Mouse (Mus musculus): ENCODE data around the gene Pramel6. TPM values are rescaled to one million over a fixed set of nuclear protein-coding genes. Genes with fewer than 3 reads are reported as not detected.
"Not testable (repeated sequence)": the region's sequence is repeated elsewhere in the genome, so short reads cannot be mapped to it uniquely, and the experiment has no call there.

Gene Pramel6
- total RNA-seq (2014; rRNA removed; ENCODE audit: low replicate concordance) (not detected in 2 replicates), polyA plus RNA-seq (2015; fragmentation: Nextera tagmentation; extraction: Ambion mirVana) (not detected in 2 replicates)

DNA sequence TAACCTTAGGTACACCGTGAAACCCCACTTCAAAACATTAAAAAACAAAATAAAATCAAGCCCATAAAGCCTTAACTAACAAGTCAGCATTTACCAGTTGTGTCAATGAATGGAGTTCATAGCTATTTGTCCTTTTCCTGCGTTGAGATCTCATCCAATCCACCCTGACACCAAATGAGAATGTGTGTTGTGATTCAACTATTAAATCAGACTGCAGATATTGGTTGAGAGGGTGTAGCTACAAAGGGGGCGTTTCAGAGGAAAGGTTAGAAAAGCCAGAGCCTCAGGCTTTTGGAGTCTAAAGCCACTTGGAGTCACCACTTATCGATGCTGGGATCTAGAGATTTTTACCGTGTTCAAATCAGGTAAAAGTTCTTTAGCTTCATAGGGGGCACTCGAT lies at the start of gene Pramel6:
Gene Pramel6, plus strand, starts transcription at position 301 of the 400 bp plus-strand sequence.
- Histone ChIP-seq H3K4me3 (ENCODE audit: low read depth, low read length) (no peak within 1 kb of the TSS), H3K36me3 (replicated peaks; ENCODE audit: control insufficient read depth, insufficient read depth, low read length) (no peaks in the 10 kb centered on the region), H3K9ac (replicated peaks; ENCODE audit: low read depth, low read length) (no peak within 1 kb of the TSS), H3K27me3 (ENCODE audit: control insufficient read depth, insufficient read depth, low read length) (no peaks in the 10 kb centered on the region), H3K4me1 (ENCODE audit: control insufficient read depth, insufficient read depth) (no peaks in the 10 kb centered on the region), H3K4me2 (ENCODE audit: low read depth, low read length) (no peak within 1 kb of the TSS), H3K9me3 (replicated peaks; ENCODE audit: control insufficient read depth, low read length) (no peaks in the 10 kb centered on the region), H3K27ac (ENCODE audit: low read depth) (no peak within 1 kb of the TSS)
- 79% methylated on average over 6 of the region's 6 CpGs for WGBS
- TF ChIP-seq CTCF (IDR thresholded peaks at IDR 0.05; ENCODE audit: low read depth) (no peak), EP300 (IDR thresholded peaks at IDR 0.05; ENCODE audit: low read depth) (no peak)
- ATAC-seq (ENCODE audit: insufficient read depth, low read depth) (no peak), DNase-seq (ENCODE audit: low spot score) (no peak)

DNA sequence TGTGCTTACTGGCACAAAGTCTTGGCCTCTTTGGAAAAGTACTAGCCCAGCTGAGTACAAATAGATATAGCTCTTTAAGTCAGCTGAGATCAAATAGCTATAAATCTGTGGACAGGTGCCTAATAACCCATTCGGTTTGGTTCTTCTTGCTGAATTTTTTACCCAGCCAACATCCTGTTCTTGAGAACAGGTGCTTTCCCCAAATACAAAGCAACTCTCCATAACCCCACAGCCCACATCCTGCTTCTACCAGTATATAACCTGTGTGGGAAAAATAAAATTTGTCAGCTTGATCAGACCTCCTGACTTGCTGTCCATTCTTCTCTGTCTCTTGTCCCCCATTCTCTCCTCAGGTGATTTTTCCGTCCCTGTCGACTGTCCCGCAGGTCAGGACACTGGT lies 44.6 kb upstream of the Pramel6 start:
- TF ChIP-seq EP300 (IDR thresholded peaks at IDR 0.05; ENCODE audit: low read depth) (no peak), CTCF (IDR thresholded peaks at IDR 0.05; ENCODE audit: low read depth) (no peak)
- H3K36me3 ChIP-seq (replicated peaks; ENCODE audit: control insufficient read depth, insufficient read depth, low read length): no peaks in the 10 kb centered on the region
- H3K27me3 ChIP-seq (ENCODE audit: control insufficient read depth, insufficient read depth, low read length): no peaks in the 10 kb centered on the region
- no peak overlapping the region for H3K27ac ChIP-seq (ENCODE audit: low read depth)
- no peak overlapping the region for H3K4me3 ChIP-seq (ENCODE audit: low read depth, low read length)
- DNase-seq (ENCODE audit: low spot score): no peak
- H3K4me2 ChIP-seq (ENCODE audit: low read depth, low read length): no peak overlapping the region
- no peak for ATAC-seq (ENCODE audit: insufficient read depth, low read depth)
- WGBS: 71% methylated on average over 4 of the region's 4 CpGs
- no peaks in the 10 kb centered on the region for H3K4me1 ChIP-seq (ENCODE audit: control insufficient read depth, insufficient read depth)
- H3K9ac ChIP-seq (replicated peaks; ENCODE audit: low read depth, low read length): no peak overlapping the region
- no peaks in the 10 kb centered on the region for H3K9me3 ChIP-seq (replicated peaks; ENCODE audit: control insufficient read depth, low read length)

DNA sequence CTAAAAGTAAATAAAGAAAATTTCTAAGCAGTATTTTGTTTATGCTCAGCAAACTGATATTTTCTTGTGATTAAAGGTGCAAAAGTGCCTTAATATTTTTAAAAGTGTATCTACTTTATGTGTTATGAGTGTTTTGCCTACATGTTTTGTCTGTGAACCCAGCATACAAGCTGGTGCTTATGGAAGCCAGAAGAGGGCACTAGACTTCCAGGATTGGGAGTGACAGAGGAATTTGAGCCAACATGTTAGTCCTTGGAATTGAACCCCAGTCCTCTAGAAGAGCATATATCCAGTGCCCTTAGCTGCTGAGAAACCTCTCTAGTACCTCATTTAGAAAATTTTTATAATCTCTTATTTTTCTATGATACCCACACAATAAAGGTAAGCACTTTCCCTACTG lies 26.2 kb upstream of the Pramel6 start:
- no peaks in the 10 kb centered on the region for H3K4me1 ChIP-seq (ENCODE audit: control insufficient read depth, insufficient read depth)
- H3K9me3 ChIP-seq (replicated peaks; ENCODE audit: control insufficient read depth, low read length): no peaks in the 10 kb centered on the region
- no peak overlapping the region for H3K9ac ChIP-seq (replicated peaks; ENCODE audit: low read depth, low read length)
- no peak for ATAC-seq (ENCODE audit: insufficient read depth, low read depth)
- no peak for TF ChIP-seq CTCF (IDR thresholded peaks at IDR 0.05; ENCODE audit: low read depth)
- no peak for TF ChIP-seq EP300 (IDR thresholded peaks at IDR 0.05; ENCODE audit: low read depth)
- no peak overlapping the region for H3K4me2 ChIP-seq (ENCODE audit: low read depth, low read length)
- no peaks in the 10 kb centered on the region for H3K36me3 ChIP-seq (replicated peaks; ENCODE audit: control insufficient read depth, insufficient read depth, low read length)
- H3K4me3 ChIP-seq (ENCODE audit: low read depth, low read length): no peak overlapping the region
- no peak for DNase-seq (ENCODE audit: low spot score)
- no peaks in the 10 kb centered on the region for H3K27me3 ChIP-seq (ENCODE audit: control insufficient read depth, insufficient read depth, low read length)
- no peak overlapping the region for H3K27ac ChIP-seq (ENCODE audit: low read depth)

DNA sequence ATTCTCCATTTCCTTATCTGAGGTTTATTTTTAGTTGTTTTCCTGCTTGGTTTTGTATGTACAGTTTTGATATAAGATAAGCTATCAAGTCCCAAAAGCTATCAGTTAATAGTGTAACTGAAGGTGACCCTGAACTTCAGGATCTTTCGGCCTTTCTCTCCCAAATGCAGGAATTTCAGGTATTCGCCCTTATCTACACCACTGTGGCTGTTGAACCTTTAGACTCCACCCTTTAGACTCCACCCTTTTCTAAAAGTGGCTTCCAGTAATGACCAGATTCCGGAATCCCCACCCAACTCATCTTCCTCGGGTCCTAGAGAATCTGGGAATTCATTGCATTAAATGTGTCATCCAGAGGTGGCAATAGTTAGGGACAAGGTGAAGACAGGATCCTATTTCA lies 25.2 kb upstream of the Pramel6 start:
- no peaks in the 10 kb centered on the region for H3K4me1 ChIP-seq (ENCODE audit: control insufficient read depth, insufficient read depth)
- TF ChIP-seq EP300 (IDR thresholded peaks at IDR 0.05; ENCODE audit: low read depth) (no peak), CTCF (IDR thresholded peaks at IDR 0.05; ENCODE audit: low read depth) (no peak)
- ATAC-seq (ENCODE audit: insufficient read depth, low read depth): no peak
- DNase-seq (ENCODE audit: low spot score): no peak
- 51% methylated on average over 4 of the region's 4 CpGs for WGBS
- no peaks in the 10 kb centered on the region for H3K27me3 ChIP-seq (ENCODE audit: control insufficient read depth, insufficient read depth, low read length)
- no peak overlapping the region for H3K4me3 ChIP-seq (ENCODE audit: low read depth, low read length)
- H3K27ac ChIP-seq (ENCODE audit: low read depth): no peak overlapping the region
- no peak overlapping the region for H3K4me2 ChIP-seq (ENCODE audit: low read depth, low read length)
- H3K36me3 ChIP-seq (replicated peaks; ENCODE audit: control insufficient read depth, insufficient read depth, low read length): no peaks in the 10 kb centered on the region
- H3K9ac ChIP-seq (replicated peaks; ENCODE audit: low read depth, low read length): no peak overlapping the region
- no peaks in the 10 kb centered on the region for H3K9me3 ChIP-seq (replicated peaks; ENCODE audit: control insufficient read depth, low read length)

DNA sequence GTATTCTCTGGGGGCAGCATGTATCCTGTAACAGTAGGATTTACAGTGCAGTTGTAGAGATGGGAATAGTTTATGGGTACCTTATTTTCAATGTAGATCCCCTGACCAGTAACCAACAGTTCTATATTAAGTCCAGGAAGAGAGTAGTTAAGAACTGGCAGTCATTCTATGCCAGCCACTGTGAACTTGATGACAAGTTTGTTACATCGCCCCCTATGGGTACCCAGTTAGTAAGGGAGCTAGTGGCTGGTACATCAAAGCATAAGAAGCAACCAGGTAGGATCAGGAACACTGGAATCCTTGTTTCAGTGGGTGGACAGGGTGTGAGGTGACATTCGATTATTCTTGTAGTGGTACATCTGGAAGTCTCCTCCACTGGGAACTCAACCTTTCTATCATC lies 24.1 kb upstream of the Pramel6 start:
- Histone ChIP-seq H3K4me3 (ENCODE audit: low read depth, low read length) (no peak overlapping the region), H3K4me2 (ENCODE audit: low read depth, low read length) (no peak overlapping the region), H3K9ac (replicated peaks; ENCODE audit: low read depth, low read length) (no peak overlapping the region), H3K36me3 (replicated peaks; ENCODE audit: control insufficient read depth, insufficient read depth, low read length) (no peaks in the 10 kb centered on the region), H3K27ac (ENCODE audit: low read depth) (no peak overlapping the region), H3K9me3 (replicated peaks; ENCODE audit: control insufficient read depth, low read length) (no peaks in the 10 kb centered on the region), H3K27me3 (ENCODE audit: control insufficient read depth, insufficient read depth, low read length) (no peaks in the 10 kb centered on the region), H3K4me1 (ENCODE audit: control insufficient read depth, insufficient read depth) (no peaks in the 10 kb centered on the region)
- DNase-seq (ENCODE audit: low spot score) (no peak), ATAC-seq (ENCODE audit: insufficient read depth, low read depth) (no peak)
- TF ChIP-seq EP300 (IDR thresholded peaks at IDR 0.05; ENCODE audit: low read depth): no peak
- no peak for TF ChIP-seq CTCF (IDR thresholded peaks at IDR 0.05; ENCODE audit: low read depth)
- 76% methylated on average over 2 of the region's 2 CpGs for WGBS

DNA sequence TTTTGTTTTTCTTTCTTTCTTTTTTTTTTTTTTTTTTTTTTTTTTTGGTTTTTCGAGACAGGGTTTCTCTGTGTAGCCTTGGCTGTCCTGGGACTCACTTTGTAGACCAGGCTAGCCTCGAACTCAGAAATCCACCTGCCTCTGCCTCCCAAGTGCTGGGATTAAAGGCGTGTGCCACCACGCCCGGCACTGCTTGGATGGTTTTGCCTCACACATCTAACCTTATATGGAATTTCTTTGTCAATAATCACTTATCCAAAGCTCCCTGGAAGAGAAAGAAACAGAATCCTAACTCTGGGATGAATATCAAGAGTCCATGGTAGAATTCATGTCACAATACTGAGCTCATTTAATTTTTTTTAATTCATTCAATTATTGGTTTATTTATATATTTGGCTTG lies 9.4 kb upstream of the Pramel6 start, which contains the start of gene Pramel7:
Gene Pramel7, minus strand, starts transcription at position 101 of the 400 bp plus-strand sequence.
- WGBS: 95% methylated on average over 3 of the region's 5 CpGs
- not testable (repeated sequence) for H3K4me2 ChIP-seq (ENCODE audit: low read depth, low read length); H3K27ac ChIP-seq (ENCODE audit: low read depth); H3K4me1 ChIP-seq (ENCODE audit: control insufficient read depth, insufficient read depth); H3K36me3 ChIP-seq (replicated peaks; ENCODE audit: control insufficient read depth, insufficient read depth, low read length); H3K9ac ChIP-seq (replicated peaks; ENCODE audit: low read depth, low read length); H3K4me3 ChIP-seq (ENCODE audit: low read depth, low read length); H3K27me3 ChIP-seq (ENCODE audit: control insufficient read depth, insufficient read depth, low read length); ATAC-seq (ENCODE audit: insufficient read depth, low read depth); H3K9me3 ChIP-seq (replicated peaks; ENCODE audit: control insufficient read depth, low read length); DNase-seq (ENCODE audit: low spot score)

All from heart, postnatal 0 days (tissue).